Mouse (Mus musculus): ENCODE results near the gene Srd5a1. TPM values are rescaled to one million over a fixed set of nuclear protein-coding genes. Genes with fewer than 3 reads are reported as not detected.

The Srd5a1 gene
- polyA plus RNA-seq, 1 experiment from 2014 or later: 4.7 TPM

DNA sequence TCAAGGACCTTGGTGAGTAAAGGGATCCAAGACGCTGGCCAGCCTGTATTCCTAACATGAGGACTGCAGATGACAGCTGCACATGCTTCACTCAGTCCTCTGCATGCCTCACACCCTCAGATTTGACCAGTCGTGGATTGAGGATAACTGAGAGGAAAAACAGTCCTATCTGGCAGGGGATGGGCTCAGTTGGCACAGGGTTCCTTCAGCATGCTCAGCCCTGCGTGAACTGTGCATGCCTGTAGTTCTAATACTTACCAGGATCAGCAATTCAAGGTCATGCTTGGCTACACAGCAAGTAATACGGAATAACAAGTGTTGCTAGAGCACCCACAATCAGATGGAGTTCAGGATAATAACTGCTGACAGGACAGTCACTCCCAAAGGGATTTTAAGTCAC lies 20.4 kb upstream of the Srd5a1 start:
- Histone ChIP-seq H3K9me3 (ENCODE audit: low read length) (no peaks in the 10 kb centered on the region), H3K9ac (replicated peaks) (no peak overlapping the region), H3K4me3 (ENCODE audit: low read depth, low read length) (no peak overlapping the region), H3K36me3 (replicated peaks; ENCODE audit: insufficient read depth, low read length) (peaks cover 89% of the 10 kb centered on the region), H3K4me1 (ENCODE audit: insufficient read depth) (no peaks in the 10 kb centered on the region), H3K4me2 (ENCODE audit: low read depth, low read length) (no peak overlapping the region), H3K27me3 (ENCODE audit: insufficient read depth, low read length) (no peaks in the 10 kb centered on the region), H3K27ac (ENCODE audit: low read depth) (no peak overlapping the region)
- ATAC-seq (no peak), DNase-seq (no peak)
- TF ChIP-seq EP300 (IDR thresholded peaks at IDR 0.05; ENCODE audit: low read depth) (no peak), CTCF (IDR thresholded peaks at IDR 0.05; ENCODE audit: low read depth) (no peak)
- 81% methylated on average over 4 of the region's 4 CpGs for WGBS (ENCODE audit: insufficient replicate concordance)

DNA sequence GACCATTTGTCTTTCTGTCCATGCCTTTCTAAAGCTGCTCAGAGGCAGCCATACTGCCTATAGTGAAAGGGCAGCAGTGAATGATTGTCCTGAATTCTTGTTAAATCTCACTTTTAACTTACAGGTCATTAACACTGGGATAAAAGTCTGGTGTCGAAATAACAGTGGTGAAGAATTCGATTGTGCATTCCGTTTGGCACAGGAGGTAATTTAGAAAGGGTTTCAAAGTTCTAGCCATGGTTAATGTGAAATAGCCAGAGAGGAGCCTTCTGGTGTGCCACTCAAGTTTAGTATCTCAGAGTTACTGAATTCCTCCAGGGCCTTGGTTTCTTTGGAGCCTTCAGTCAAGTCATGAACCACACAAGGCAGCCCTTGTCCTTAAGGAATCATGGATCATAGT lies 19.9 kb upstream of the Srd5a1 start:
- H3K9ac ChIP-seq (replicated peaks): no peak overlapping the region
- DNase-seq: no peak
- peaks cover 90% of the 10 kb centered on the region for H3K36me3 ChIP-seq (replicated peaks; ENCODE audit: insufficient read depth, low read length)
- no peak overlapping the region for H3K4me2 ChIP-seq (ENCODE audit: low read depth, low read length)
- H3K4me3 ChIP-seq (ENCODE audit: low read depth, low read length): no peak overlapping the region
- H3K4me1 ChIP-seq (ENCODE audit: insufficient read depth): no peaks in the 10 kb centered on the region
- 88% methylated on average over 3 of the region's 3 CpGs for WGBS (ENCODE audit: insufficient replicate concordance)
- TF ChIP-seq CTCF (IDR thresholded peaks at IDR 0.05; ENCODE audit: low read depth): no peak
- no peak for TF ChIP-seq EP300 (IDR thresholded peaks at IDR 0.05; ENCODE audit: low read depth)
- no peak overlapping the region for H3K27ac ChIP-seq (ENCODE audit: low read depth)
- no peak for ATAC-seq
- no peaks in the 10 kb centered on the region for H3K9me3 ChIP-seq (ENCODE audit: low read length)
- H3K27me3 ChIP-seq (ENCODE audit: insufficient read depth, low read length): no peaks in the 10 kb centered on the region

DNA sequence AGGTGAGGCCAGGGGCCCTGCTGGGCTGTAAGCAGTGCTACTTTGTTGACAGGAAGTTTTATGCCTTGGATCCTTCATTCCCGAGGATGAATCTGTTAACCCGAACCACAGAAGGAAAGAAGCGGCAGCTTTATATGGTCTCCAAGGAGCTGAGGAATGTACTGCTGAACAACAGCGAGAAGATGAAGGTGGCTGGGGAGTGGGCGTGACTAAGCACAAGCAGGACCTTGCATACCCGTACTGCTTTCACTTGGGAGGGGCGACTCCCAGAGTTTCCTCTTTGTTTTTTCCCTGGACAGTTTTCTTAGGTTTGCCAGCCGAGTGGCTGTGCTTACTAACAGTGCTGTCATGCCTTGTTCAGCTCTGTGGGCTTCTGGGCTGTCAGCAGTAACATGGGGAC lies 19.3 kb upstream of the Srd5a1 start:
- 75% methylated on average over 8 of the region's 8 CpGs for WGBS (ENCODE audit: insufficient replicate concordance)
- Histone ChIP-seq H3K4me1 (ENCODE audit: insufficient read depth) (no peaks in the 10 kb centered on the region), H3K4me3 (ENCODE audit: low read depth, low read length) (no peak overlapping the region), H3K27ac (ENCODE audit: low read depth) (no peak overlapping the region), H3K4me2 (ENCODE audit: low read depth, low read length) (no peak overlapping the region), H3K36me3 (replicated peaks; ENCODE audit: insufficient read depth, low read length) (peaks cover 91% of the 10 kb centered on the region), H3K27me3 (ENCODE audit: insufficient read depth, low read length) (no peaks in the 10 kb centered on the region), H3K9me3 (ENCODE audit: low read length) (no peaks in the 10 kb centered on the region), H3K9ac (replicated peaks) (no peak overlapping the region)
- no peak for DNase-seq
- ATAC-seq: no peak
- TF ChIP-seq CTCF (IDR thresholded peaks at IDR 0.05; ENCODE audit: low read depth) (no peak), EP300 (IDR thresholded peaks at IDR 0.05; ENCODE audit: low read depth) (no peak)

DNA sequence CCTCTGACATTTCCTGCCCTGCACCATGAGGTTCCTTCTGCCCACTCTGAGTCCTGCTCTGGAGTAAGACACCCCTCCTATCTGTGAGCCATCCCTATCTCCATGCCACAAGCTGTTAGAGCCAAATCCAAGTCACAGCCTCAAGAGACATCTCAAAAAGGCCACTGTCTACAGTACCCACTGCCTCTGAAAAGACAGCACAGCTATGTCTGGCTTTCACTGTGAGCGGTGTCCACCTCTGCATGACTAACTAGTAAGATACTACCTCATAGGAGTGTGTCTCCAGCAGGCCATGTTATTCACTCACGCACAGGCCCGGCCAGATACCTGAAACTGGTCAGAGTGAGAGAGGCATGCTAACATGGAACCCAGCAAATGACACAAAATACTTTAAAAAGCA lies 16.7 kb upstream of the Srd5a1 start:
- TF ChIP-seq EP300 (IDR thresholded peaks at IDR 0.05; ENCODE audit: low read depth): no peak
- no peak for TF ChIP-seq CTCF (IDR thresholded peaks at IDR 0.05; ENCODE audit: low read depth)
- Histone ChIP-seq H3K4me3 (ENCODE audit: low read depth, low read length) (no peak overlapping the region), H3K9me3 (ENCODE audit: low read length) (no peaks in the 10 kb centered on the region), H3K4me2 (ENCODE audit: low read depth, low read length) (no peak overlapping the region), H3K9ac (replicated peaks) (no peak overlapping the region), H3K36me3 (replicated peaks; ENCODE audit: insufficient read depth, low read length) (peaks cover 90% of the 10 kb centered on the region), H3K27me3 (ENCODE audit: insufficient read depth, low read length) (no peaks in the 10 kb centered on the region), H3K27ac (ENCODE audit: low read depth) (no peak overlapping the region), H3K4me1 (ENCODE audit: insufficient read depth) (no peaks in the 10 kb centered on the region)
- ATAC-seq (no peak), DNase-seq (no peak)
- WGBS (ENCODE audit: insufficient replicate concordance): 94% methylated on average over 3 of the region's 3 CpGs

DNA sequence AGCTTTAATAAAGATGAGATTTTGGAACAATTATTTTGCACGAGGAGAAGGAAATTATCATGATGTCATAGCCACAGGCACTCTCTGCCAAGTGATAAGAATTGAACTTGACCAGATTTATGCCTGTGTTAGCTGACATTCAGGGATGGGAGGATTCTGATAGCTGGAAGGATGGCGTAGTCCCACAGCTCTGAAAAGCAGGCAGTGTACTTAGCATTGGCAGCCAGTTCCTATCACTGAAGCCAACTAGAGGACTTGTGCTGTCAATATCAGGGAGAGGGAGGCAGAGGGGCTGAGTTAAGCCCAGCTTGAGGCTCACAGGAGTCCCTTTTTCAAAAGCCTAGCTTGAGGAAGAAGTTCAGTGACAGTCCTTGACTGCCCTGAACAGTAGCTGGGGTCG lies 13.3 kb upstream of the Srd5a1 start:
- DNase-seq (no peak), ATAC-seq (no peak)
- Histone ChIP-seq H3K27me3 (ENCODE audit: insufficient read depth, low read length) (no peaks in the 10 kb centered on the region), H3K4me3 (ENCODE audit: low read depth, low read length) (no peak overlapping the region), H3K4me2 (ENCODE audit: low read depth, low read length) (no peak overlapping the region), H3K9me3 (ENCODE audit: low read length) (no peaks in the 10 kb centered on the region), H3K27ac (ENCODE audit: low read depth) (no peak overlapping the region), H3K36me3 (replicated peaks; ENCODE audit: insufficient read depth, low read length) (peaks cover 77% of the 10 kb centered on the region), H3K9ac (replicated peaks) (no peak overlapping the region), H3K4me1 (ENCODE audit: insufficient read depth) (no peaks in the 10 kb centered on the region)
- TF ChIP-seq EP300 (IDR thresholded peaks at IDR 0.05; ENCODE audit: low read depth): no peak
- 72% methylated on average over 3 of the region's 3 CpGs for WGBS (ENCODE audit: insufficient replicate concordance)

DNA sequence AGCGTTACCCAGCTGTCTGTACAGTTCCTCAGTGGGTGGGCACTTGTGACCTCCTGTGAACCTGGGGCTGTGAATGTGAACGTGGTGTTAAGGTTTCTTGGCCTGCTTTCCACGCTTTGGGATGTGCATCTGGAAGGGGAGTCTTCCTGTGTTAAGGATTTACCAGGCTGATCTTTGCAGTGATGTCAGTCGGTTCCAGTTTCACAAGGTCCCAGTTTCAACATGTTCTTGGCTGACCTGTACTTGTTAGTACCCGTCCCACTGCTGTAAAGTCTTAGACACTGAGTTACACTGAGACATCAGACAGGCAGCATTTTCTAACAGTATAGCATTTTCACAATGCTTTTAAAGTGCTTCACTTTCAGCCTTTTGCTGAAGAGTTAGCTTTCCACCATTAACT lies 12.6 kb upstream of the Srd5a1 start:
- Histone ChIP-seq H3K4me3 (ENCODE audit: low read depth, low read length) (no peak overlapping the region), H3K36me3 (replicated peaks; ENCODE audit: insufficient read depth, low read length) (peaks cover 77% of the 10 kb centered on the region), H3K9ac (replicated peaks) (no peak overlapping the region), H3K4me2 (ENCODE audit: low read depth, low read length) (no peak overlapping the region), H3K9me3 (ENCODE audit: low read length) (no peaks in the 10 kb centered on the region), H3K4me1 (ENCODE audit: insufficient read depth) (no peaks in the 10 kb centered on the region), H3K27me3 (ENCODE audit: insufficient read depth, low read length) (no peaks in the 10 kb centered on the region), H3K27ac (ENCODE audit: low read depth) (no peak overlapping the region)
- TF ChIP-seq CTCF (IDR thresholded peaks at IDR 0.05; ENCODE audit: low read depth): no peak
- no peak for TF ChIP-seq EP300 (IDR thresholded peaks at IDR 0.05; ENCODE audit: low read depth)
- ATAC-seq: no peak
- WGBS (ENCODE audit: insufficient replicate concordance): 79% methylated on average over 5 of the region's 5 CpGs
- DNase-seq: no peak

DNA sequence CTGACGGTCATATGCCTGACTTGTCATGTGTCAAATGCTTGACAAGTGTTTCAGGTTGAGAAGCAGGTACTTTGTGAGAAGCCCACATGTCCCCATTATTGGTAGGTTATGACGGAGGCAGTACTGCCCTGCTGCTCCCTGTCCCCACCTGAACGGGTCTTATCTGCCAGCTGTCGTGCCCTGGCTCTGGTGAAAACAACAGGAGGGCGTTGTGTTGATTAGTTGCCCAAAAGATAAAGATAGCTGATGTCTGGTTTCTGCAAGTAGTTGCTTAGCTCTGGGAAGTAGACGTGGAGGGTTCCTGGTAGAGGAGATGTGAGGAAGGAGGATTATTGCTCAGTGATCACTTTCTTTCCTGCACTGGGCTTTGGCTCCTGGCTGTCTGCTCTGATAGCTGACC lies 5.5 kb upstream of the Srd5a1 start:
- Histone ChIP-seq H3K4me1 (ENCODE audit: insufficient read depth) (peaks cover 8% of the 10 kb centered on the region; the same call in 1 of the 2 replicates), H3K36me3 (replicated peaks; ENCODE audit: insufficient read depth, low read length) (peaks cover 65% of the 10 kb centered on the region), H3K9me3 (ENCODE audit: low read length) (no peaks in the 10 kb centered on the region), H3K4me2 (ENCODE audit: low read depth, low read length) (no peak overlapping the region), H3K27me3 (ENCODE audit: insufficient read depth, low read length) (no peaks in the 10 kb centered on the region), H3K9ac (replicated peaks) (no peak overlapping the region), H3K27ac (ENCODE audit: low read depth) (no peak overlapping the region), H3K4me3 (ENCODE audit: low read depth, low read length) (no peak overlapping the region)
- TF ChIP-seq EP300 (IDR thresholded peaks at IDR 0.05; ENCODE audit: low read depth): no peak
- no peak for TF ChIP-seq CTCF (IDR thresholded peaks at IDR 0.05; ENCODE audit: low read depth)
- ATAC-seq (no peak), DNase-seq (no peak)
- WGBS (ENCODE audit: insufficient replicate concordance): 51% methylated on average over 6 of the region's 6 CpGs
